Mouse (Mus musculus) liver, embryonic 15.5 days (tissue): ENCODE data around the gene Fbxl21. TPM values are rescaled to one million over a fixed set of nuclear protein-coding genes. Genes with fewer than 3 reads are reported as not detected.
A peak's percentile ranks its signal among the peaks of the same experiment; 100 is the strongest.

Source experiments
- ATAC-seq: fragments of 200-750 bp; cut with Nextera tagmentation; 2 replicates; pipeline ENCODE4 v1.8.0; 2017; ENCODE audit warnings: moderate number of reproducible peaks, mild to moderate bottlenecking, moderate library complexity; ENCODE audit not compliant: insufficient read depth
- H3K27ac ChIP-seq: fragments of 300-500 bp; sonication (generic); replicated peaks from 2 replicates; pipeline ENCODE4 v1.5.1; 2015; ENCODE audit warnings: mild to moderate bottlenecking, inconsistent platforms
- H3K27me3 ChIP-seq: fragments of 300-500 bp; sonication (generic); 2 replicates; pipeline ENCODE4 v1.6.1; 2015; ENCODE audit warnings: mild to moderate bottlenecking, inconsistent platforms
- H3K36me3 ChIP-seq: fragments of 300-500 bp; sonication (generic); replicated peaks from 2 replicates; pipeline ENCODE4 v1.6.1; 2015; ENCODE audit warnings: moderate library complexity, mild to moderate bottlenecking, inconsistent platforms
- H3K4me1 ChIP-seq: fragments of 300-500 bp; sonication (generic); replicated peaks from 2 replicates; pipeline ENCODE4 v1.6.1; 2015; ENCODE audit warnings: inconsistent platforms
- H3K4me2 ChIP-seq: fragments of 300-500 bp; sonication (generic); 2 replicates; pipeline ENCODE4 v1.6.1; 2015; ENCODE audit warnings: moderate library complexity, mild to moderate bottlenecking, inconsistent platforms
- H3K4me3 ChIP-seq: fragments of 300-500 bp; sonication (generic); replicated peaks from 2 replicates; pipeline ENCODE4 v1.5.1; 2015; ENCODE audit warnings: mild to moderate bottlenecking, inconsistent platforms
- H3K9ac ChIP-seq: fragments of 300-500 bp; sonication (generic); 2 replicates; pipeline ENCODE4 v1.6.1; 2015; ENCODE audit warnings: moderate library complexity, mild to moderate bottlenecking, inconsistent platforms
- H3K9me3 ChIP-seq: fragments of 300-500 bp; sonication (generic); replicated peaks from 2 replicates; pipeline ENCODE4 v1.6.1; 2016; ENCODE audit warnings: inconsistent platforms
- WGBS: fragments of 180-500 bp; shearing (Covaris S2); methylation state at CpG from one replicate; pipeline ENCODE4 v1.1.7; 2015; ENCODE audit warnings: mixed read lengths; ENCODE audit not compliant: insufficient replicate concordance; 5-methylcytosine and 5-hydroxymethylcytosine counted together
- polyA plus RNA-seq: library from polyadenylated mRNA; unstranded; fragments of >200 nt; fragmentation: Nextera tagmentation; extraction: Ambion mirVana; gene quantifications from 2 replicates; pipeline ENCODE4 v1.2.1, GENCODE M21; 2015

The Fbxl21 gene
- polyA plus RNA-seq, 1 experiment from 2014 or later: 0.86 TPM

- ATAC-seq: no peak
- Histone ChIP-seq H3K9ac (no peak overlapping the region), H3K36me3 (no peaks in the 10 kb centered on the region), H3K4me1 (peaks cover 12% of the 10 kb centered on the region), H3K27me3 (no peaks in the 10 kb centered on the region), H3K4me2 (no peak overlapping the region), H3K9me3 (no peaks in the 10 kb centered on the region), H3K27ac (no peak overlapping the region), H3K4me3 (no peak overlapping the region)
- 0% methylated on average over 1 of the region's 1 CpGs for WGBS
Observed at GRCm38 (mm10) chr13:56555957-56556356, 33.7 kb downstream of the Fbxl21 start.

GRCm38 (mm10) chr13:56556701-56557100, 34.4 kb downstream of the Fbxl21 start:
- Histone ChIP-seq H3K9me3 (no peaks in the 10 kb centered on the region), H3K36me3 (no peaks in the 10 kb centered on the region), H3K4me2 (no peak overlapping the region), H3K27me3 (no peaks in the 10 kb centered on the region), H3K4me3 (no peak overlapping the region), H3K4me1 (peaks cover 12% of the 10 kb centered on the region), H3K9ac (no peak overlapping the region), H3K27ac (no peak overlapping the region)
- WGBS: 46% methylated on average over 3 of the region's 3 CpGs
- no peak for ATAC-seq

GRCm38 (mm10) chr13:56558811-56559210, 36.5 kb downstream of the Fbxl21 start:
- Histone ChIP-seq H3K27ac (no peak overlapping the region; the same call in 1 of the 2 replicates), H3K4me1 (peaks cover 12% of the 10 kb centered on the region), H3K27me3 (no peaks in the 10 kb centered on the region), H3K9ac (no peak overlapping the region), H3K9me3 (no peaks in the 10 kb centered on the region), H3K36me3 (no peaks in the 10 kb centered on the region), H3K4me2 (no peak overlapping the region), H3K4me3 (no peak overlapping the region)
- 21% methylated on average over 3 of the region's 3 CpGs for WGBS
- peak; percentile 69; the same call in 1 of the 2 replicates for ATAC-seq

- H3K4me3 ChIP-seq: no peak overlapping the region
- no peaks in the 10 kb centered on the region for H3K9me3 ChIP-seq
- H3K36me3 ChIP-seq: no peaks in the 10 kb centered on the region
- peaks cover 12% of the 10 kb centered on the region for H3K4me1 ChIP-seq
- H3K9ac ChIP-seq: no peak overlapping the region
- no peak for ATAC-seq
- no peaks in the 10 kb centered on the region for H3K27me3 ChIP-seq
- 49% methylated on average over 6 of the region's 6 CpGs for WGBS
- no peak overlapping the region for H3K27ac ChIP-seq
- H3K4me2 ChIP-seq: no peak overlapping the region
Observed at GRCm38 (mm10) chr13:56559841-56560370, 37.6 kb downstream of the Fbxl21 start.

GRCm38 (mm10) chr13:56561129-56561528, 38.9 kb downstream of the Fbxl21 start:
- Histone ChIP-seq H3K27me3 (no peaks in the 10 kb centered on the region), H3K9me3 (no peaks in the 10 kb centered on the region), H3K4me3 (no peak overlapping the region), H3K4me1 (peaks cover 12% of the 10 kb centered on the region), H3K4me2 (no peak overlapping the region), H3K27ac (no peak overlapping the region), H3K36me3 (no peaks in the 10 kb centered on the region), H3K9ac (no peak overlapping the region)
- ATAC-seq: 0 out of 2 replicates have a peak, but pooled peaks have one; percentile 37
- 50% methylated on average over 8 of the region's 8 CpGs for WGBS

- Histone ChIP-seq H3K4me3 (no peak overlapping the region), H3K4me2 (no peak overlapping the region), H3K36me3 (no peaks in the 10 kb centered on the region), H3K9me3 (no peaks in the 10 kb centered on the region), H3K27ac (no peak overlapping the region), H3K4me1 (peaks cover 12% of the 10 kb centered on the region), H3K9ac (no peak overlapping the region), H3K27me3 (no peaks in the 10 kb centered on the region)
- ATAC-seq: no peak
- 32% methylated on average over 6 of the region's 6 CpGs for WGBS
Observed at GRCm38 (mm10) chr13:56563075-56563474, 40.8 kb downstream of the Fbxl21 start.

GRCm38 (mm10) chr13:56566336-56566735, 44.1 kb downstream of the Fbxl21 start:
- no peaks in the 10 kb centered on the region for H3K36me3 ChIP-seq
- H3K9ac ChIP-seq: no peak overlapping the region
- ATAC-seq: no peak
- no peak overlapping the region for H3K4me2 ChIP-seq
- H3K4me1 ChIP-seq: no peaks in the 10 kb centered on the region
- H3K9me3 ChIP-seq: no peaks in the 10 kb centered on the region
- H3K27ac ChIP-seq: no peak overlapping the region
- WGBS: 69% methylated on average over 10 of the region's 10 CpGs
- H3K4me3 ChIP-seq: no peak overlapping the region
- H3K27me3 ChIP-seq: no peaks in the 10 kb centered on the region

GRCm38 (mm10) chr13:56571645-56572044, 49.4 kb downstream of the Fbxl21 start:
- Histone ChIP-seq H3K4me3 (no peak overlapping the region), H3K9me3 (no peaks in the 10 kb centered on the region), H3K27me3 (no peaks in the 10 kb centered on the region), H3K4me1 (no peaks in the 10 kb centered on the region), H3K27ac (no peak overlapping the region), H3K4me2 (no peak overlapping the region), H3K36me3 (no peaks in the 10 kb centered on the region), H3K9ac (no peak overlapping the region)
- ATAC-seq: no peak
- 72% methylated on average over 8 of the region's 8 CpGs for WGBS

- H3K9ac ChIP-seq: no peak overlapping the region
- H3K4me3 ChIP-seq: no peak overlapping the region
- H3K27ac ChIP-seq: no peak overlapping the region
- H3K36me3 ChIP-seq: no peaks in the 10 kb centered on the region
- no peaks in the 10 kb centered on the region for H3K9me3 ChIP-seq
- H3K4me2 ChIP-seq: no peak overlapping the region
- no peaks in the 10 kb centered on the region for H3K4me1 ChIP-seq
- no peak for ATAC-seq
- no peaks in the 10 kb centered on the region for H3K27me3 ChIP-seq
- WGBS: 46% methylated on average over 4 of the region's 4 CpGs
Observed at GRCm38 (mm10) chr13:56575074-56575473, 52.8 kb downstream of the Fbxl21 start.

GRCm38 (mm10) chr13:56575701-56576321, 53.5 kb downstream of the Fbxl21 start:
- no peaks in the 10 kb centered on the region for H3K36me3 ChIP-seq
- H3K4me3 ChIP-seq: no peak overlapping the region
- no peak overlapping the region for H3K9ac ChIP-seq
- WGBS: 46% methylated on average over 12 of the region's 12 CpGs
- no peak overlapping the region for H3K27ac ChIP-seq
- no peaks in the 10 kb centered on the region for H3K27me3 ChIP-seq
- H3K4me1 ChIP-seq: no peaks in the 10 kb centered on the region
- no peaks in the 10 kb centered on the region for H3K9me3 ChIP-seq
- H3K4me2 ChIP-seq: no peak overlapping the region
- ATAC-seq: no peak

GRCm38 (mm10) chr13:56578097-56578496, 55.8 kb downstream of the Fbxl21 start:
- Histone ChIP-seq H3K27me3 (no peaks in the 10 kb centered on the region), H3K27ac (no peak overlapping the region), H3K9ac (no peak overlapping the region), H3K9me3 (no peaks in the 10 kb centered on the region), H3K4me2 (no peak overlapping the region), H3K36me3 (no peaks in the 10 kb centered on the region), H3K4me3 (no peak overlapping the region), H3K4me1 (peaks cover 4% of the 10 kb centered on the region; the same call in 1 of the 2 replicates)
- WGBS: 67% methylated on average over 5 of the region's 5 CpGs
- no peak for ATAC-seq

- Histone ChIP-seq H3K36me3 (no peaks in the 10 kb centered on the region), H3K4me2 (no peak overlapping the region), H3K27ac (no peak overlapping the region), H3K4me3 (no peak overlapping the region), H3K9me3 (no peaks in the 10 kb centered on the region), H3K9ac (no peak overlapping the region), H3K27me3 (no peaks in the 10 kb centered on the region), H3K4me1 (peaks cover 4% of the 10 kb centered on the region; the same call in 1 of the 2 replicates)
- ATAC-seq: no peak
- WGBS: 56% methylated on average over 5 of the region's 5 CpGs
Observed at GRCm38 (mm10) chr13:56580450-56580849, 58.2 kb downstream of the Fbxl21 start.
